Mouse (Mus musculus) CD4-positive, CD25-positive, alpha-beta regulatory T cell, adult 2 months (primary cell): Measurements from ENCODE around the gene Vsig2.
A peak's percentile ranks its signal among the peaks of the same experiment; 100 is the strongest.

ENCODE experiments used
- DNase-seq: peaks from one replicate; pipeline ENCODE4 v3.0.0-alpha.2; 2012; ENCODE audit warnings: low read depth, low spot score

Vsig2 gene

DNA sequence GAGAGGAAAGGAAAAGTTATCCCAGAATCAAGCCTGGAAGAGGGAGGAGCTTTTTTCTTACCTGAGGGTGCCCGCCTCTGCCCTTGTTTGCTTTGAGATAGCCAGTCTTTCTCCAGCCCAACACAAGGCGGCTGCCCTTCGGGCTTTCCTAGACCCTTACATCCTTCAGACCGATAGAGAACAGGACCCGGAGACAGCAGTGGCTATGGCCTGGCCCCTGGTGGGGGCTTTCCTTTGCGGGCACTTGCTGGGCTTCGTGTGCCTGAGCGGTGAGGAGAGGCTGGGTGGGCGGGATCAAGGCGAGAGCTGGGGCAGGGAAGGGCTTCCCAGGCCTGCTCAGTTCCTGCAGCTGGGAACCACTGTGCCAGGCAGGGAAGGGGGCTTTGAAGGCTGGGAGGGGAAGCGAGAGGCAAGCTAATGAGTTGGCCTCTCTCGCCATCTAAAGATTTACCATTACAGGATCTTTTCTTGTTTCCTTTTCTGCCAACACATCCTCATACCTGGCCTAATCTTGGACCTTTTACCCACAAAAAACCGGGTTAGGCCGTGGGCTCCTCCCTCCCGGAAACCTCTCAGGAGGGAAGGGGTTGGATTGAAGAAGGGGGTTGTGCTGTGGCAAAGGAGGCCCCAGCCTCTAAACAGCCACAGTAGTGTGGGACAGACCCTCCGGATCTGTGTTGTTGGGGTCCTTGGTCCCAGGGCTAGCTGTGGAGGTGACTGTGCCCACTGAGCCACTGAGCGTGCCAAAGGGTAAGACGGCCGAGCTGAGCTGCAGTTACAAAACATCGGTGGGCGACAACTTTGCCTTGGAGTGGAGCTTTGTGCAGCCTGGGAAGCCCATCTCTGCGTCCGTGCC is at the start of gene Vsig2:
Vsig2 (plus strand) TSS at position 86 of the 856 bp plus-strand sequence.
- DNase-seq = no peak

DNA sequence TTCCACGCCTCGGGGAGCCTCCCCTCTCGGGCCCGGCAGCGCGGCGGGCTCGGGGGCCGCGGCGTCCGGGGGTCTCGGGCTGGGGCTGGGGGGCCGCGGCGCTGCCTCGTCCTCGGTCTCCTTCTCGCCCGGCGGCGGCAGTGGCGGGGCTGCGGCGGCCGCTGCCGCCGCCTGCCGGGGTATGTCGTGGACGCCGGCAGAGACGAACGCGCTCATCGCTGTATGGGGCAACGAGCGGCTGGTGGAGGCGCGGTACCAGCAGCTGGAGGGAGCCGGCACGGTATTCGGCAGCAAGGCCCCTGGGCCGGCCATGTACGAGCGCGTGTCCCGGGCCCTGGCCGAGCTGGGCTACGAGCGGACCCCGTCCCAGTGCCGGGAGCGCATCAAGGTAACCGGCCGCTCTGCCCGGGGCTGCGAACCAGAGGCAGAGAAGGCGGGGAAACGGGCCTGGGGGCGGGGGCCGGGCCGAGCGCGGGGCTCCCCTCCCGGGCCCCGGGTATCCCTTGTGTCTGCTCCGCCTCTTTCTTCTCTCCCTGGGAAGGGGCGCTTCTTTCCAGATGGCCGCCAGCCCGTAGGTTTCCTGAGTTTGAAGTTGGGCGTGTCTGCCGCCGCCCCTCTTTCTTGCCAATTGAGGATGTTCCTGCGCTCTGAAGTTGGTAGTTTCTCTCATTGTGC is 49.5 kb upstream of the Vsig2 start:
- DNase-seq = peak; percentile 58

DNA sequence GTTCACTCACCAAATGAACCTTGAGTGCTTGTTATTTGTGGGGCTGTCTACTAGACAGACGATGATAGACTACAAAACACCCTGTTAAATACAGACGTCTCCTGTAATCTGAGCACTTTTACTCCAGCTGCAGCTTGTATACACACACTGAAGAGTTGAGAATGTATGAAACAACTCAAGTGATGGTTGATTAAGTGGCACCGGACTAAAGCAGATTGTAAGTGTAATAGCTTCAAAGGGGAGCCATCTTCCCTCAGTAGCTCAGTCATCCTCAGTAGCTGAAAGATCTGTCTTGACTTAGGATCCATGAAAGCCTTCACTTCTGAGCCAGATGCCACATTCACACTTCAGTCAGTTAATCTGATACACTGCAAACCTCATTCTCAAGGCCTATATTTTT is 43.3 kb upstream of the Vsig2 start:
- DNase-seq = no peak

DNA sequence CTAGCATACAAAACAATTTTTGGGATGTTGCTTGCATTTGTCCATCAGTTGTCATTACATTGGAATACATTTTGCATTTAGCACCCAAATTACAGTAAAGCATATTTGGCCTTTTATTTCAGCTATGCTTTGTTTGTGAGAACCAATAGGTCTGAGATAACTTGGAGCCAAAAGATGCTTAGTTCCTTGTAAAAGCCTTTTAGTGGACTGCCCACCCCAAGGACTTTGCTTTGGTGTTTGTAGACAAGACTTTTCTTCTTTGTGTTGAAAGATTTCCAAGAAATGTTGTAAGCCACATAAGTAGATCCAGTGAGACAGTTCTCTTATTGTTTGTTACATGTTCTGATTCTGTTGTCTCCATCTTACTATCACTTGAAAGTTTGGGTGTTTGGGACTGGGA is 42.7 kb upstream of the Vsig2 start:
- no peak for DNase-seq

DNA sequence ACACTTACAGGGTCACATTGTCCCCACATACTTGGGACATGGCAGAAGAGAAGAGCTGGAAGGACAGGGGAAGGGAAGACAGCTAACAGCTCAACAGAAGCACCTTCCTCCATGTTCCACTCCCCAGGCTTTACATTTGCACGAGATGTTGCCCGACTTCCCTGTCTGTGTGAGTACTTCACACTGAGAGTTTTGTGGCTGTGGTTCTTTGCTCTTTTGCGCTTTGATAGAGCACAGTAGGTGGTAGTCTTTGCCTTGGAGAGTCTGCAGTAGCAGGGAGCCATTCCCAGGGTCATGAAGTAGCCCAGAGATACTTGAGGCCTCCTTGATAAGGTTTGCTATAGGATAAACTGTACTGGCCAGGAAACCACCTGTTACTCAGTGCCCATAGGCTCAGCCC is 38.9 kb upstream of the Vsig2 start:
- DNase-seq = no peak

DNA sequence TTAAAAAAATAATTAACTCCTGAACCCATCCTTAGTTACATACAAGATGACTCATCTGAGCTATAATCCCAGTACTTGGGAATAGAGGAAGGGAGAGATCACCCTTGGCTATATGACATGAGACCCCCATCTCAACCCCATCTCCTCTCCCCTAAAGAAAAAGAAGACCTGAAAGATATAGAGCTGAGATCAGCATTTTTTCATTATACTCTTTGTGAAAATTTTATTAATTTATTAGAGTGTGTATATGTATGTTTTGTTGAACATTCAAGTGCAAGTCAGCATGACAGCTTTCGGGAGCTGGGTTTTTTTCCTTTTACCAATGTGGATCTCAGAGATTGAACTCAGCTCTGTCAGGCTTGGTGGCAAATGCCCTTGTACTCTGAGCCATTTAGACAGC is 37.9 kb upstream of the Vsig2 start:
- DNase-seq = no peak

DNA sequence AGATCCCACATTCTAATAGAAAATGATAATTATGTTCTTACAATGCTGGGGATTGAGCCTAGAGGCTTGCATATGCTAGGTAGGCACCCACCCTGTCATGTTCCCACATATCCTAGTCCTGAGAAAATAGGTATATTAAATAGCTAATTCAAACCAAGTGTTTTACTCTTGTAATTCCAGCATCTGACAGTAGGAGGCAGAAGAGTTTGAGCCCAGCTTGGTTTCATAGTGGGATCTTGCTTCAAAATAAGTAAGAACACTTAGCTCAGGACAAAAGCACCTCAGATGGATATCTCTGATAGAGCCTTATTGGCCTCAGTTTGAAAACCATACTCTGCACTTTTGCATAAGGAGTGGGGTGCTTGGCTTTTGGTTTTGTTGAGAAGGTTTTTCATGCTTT is 34.7 kb upstream of the Vsig2 start:
- DNase-seq = peak; percentile 38

DNA sequence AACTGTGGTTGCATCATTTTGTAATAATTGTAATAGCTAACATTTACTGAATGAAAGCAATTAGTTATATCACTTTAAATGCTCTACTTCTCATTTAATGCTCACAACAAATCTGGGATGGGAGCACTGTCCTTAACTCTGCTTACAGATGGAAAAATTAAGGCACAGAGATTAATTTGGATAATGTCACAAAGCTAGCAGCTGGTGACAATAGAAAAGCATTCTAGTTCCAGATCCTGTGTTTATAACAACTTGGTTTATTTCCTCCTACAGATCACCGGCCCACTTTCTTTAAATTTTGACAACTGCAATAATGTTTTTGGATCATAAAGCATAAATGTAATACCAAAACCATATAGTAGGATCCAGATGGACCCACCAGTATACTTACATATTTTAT is 33.0 kb upstream of the Vsig2 start:
- DNase-seq = no peak

DNA sequence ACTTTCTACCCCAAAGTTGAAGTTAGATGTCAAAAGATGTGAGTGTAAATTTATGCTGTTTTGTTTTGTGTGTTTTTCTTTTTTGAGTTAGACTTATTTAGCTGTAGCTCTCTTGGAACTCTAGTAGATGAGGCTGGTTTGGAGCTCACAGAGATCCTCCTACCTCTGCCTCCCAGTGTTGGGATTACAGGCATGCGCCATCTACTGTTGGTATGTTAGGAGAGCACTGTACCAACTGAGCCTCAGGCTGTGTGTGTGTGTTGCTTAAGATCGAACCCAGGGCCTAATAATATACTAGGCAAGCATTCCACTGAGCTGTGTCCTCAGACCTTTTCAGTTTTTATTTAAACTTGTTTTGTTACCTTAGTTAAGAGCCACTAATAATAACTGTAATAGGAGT is 27.0 kb upstream of the Vsig2 start:
- peak; percentile 23 for DNase-seq

DNA sequence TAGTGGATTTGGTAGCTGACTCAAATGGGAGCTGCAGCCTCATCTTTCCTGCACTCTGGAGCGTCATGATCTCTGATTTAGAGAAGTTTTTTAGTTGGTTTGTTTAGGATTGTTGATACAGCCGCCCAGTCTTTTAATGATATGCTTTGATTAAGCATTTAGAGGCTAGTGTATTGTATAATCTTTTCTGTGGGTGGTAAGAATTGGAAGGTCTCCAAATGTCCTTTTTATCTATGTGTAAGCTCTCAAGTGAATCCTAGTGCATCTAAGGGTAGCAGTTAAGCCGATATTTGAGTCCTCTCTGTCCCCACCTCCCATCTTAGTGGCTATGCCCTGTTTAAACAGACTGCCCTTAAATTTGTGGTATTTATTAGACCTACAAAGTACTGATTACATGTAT is 24.6 kb upstream of the Vsig2 start:
- no peak for DNase-seq

DNA sequence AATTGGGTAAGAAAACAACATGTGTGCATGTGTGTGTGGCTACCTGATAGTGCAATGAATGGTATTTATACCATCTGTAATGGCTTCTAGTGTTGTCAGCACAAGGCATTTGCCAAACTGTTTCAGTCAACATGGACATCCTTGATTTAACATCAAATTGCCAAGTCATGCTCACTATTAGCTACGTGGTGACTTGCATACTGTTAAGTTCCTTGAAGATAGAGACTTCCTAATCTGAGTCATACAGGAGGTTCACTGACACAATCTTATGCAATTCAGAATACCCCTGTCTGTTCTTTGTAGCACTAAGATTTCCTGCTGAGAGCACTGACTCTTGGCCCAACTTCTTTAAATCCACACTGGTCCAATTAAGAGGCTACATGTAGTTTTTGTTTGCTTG is 21.6 kb upstream of the Vsig2 start:
- DNase-seq = no peak

DNA sequence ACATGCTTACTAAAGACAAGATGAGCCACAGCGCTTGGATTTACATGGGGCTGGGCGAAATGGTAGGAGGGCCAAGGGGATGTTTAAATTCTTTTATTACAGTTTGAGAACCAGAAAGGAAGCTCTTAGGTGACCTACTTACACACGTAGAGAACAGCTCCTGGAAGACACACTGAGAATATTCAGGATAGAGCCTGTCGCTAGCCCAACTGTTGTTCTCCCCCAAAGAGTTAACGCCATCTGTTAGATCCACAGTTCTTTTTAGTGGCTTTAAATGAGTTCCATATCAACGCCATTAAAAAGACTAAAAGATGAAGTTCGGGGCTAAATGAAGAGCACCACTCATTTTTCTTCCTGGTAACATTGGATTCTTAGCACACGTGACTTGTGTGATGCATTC is 20.1 kb upstream of the Vsig2 start:
- DNase-seq = no peak

DNA sequence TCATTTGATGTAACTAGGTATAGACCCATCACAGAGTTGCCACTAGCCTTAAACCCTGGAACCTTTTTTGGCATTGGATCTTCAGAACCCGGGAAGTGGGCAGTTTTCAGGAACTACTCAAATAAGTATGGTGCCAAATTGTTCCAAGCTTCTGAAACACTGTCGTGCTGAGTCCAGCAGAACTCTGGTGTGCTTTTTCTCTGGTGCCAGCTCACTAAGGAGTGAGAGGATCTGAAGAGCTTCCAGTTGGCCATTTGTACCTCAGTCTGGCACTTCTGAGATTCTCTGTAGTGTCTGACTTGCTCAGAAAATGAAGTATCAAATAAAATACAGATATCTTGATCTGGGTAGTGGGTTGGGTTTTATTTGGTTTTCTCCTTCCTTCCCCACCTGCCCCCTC is 19.1 kb upstream of the Vsig2 start:
- no peak for DNase-seq

DNA sequence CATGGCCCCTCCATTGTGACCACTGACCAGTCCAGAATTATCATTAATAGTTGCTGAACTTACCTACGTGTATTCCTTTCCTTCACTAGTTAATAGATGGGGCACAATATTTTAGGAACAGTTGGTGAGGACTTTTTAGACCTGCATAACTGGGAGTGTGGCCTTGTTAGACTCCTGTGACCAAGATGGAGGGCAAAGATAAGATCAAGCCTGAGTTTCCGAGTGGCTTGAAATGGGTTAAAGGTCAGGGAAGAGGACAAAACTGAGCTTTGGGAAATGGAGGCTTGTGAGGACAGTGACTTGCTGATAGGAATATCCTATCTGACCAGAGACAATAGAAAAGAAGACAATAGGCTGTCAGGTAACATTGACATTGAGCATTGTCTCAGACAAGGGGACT is 13.6 kb upstream of the Vsig2 start:
- no peak for DNase-seq

DNA sequence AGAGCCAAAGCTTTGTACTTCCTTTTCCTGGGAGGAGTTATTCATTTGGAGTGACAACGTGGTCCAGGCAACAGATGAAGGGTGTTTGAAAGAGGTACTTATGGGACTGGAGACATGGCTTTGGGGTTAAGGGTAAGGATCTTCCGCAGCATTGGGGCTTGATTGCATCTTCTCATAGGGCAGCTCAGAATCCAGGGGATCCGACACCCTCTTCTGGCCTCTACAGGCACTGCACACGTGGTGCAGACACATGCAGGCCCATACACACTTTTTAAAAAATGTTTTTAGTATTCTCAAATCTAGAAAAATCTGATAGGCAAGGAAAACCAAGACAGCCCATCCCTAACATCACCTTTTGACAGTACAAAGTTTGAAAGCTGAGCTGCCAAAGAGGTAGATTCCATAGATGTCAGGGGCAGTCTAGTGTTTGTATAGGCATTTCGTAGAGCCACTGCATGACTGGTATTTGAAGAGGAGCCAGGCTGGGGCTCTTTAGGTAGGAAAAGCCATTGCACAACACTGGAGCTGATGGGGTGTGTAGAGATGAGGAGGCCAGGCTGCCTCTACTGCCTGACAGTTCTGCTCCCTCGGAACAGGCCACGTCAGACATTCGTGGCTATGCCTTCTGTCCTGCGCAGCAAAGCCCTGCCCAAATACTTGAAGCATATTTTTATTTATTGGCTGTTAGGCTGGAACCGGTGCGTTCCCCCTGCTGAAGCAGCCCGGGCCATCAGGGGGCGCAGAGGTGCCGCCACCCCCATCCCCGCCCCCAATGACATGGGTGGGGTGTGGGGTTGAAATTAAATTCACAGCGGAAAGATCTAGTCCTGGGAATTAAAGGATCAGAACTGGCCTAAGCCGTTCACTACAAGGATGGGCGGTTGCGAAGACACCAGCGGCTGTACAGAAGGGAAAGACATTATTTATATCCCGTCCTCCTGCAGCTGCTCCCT is 12.3 kb upstream of the Vsig2 start:
- DNase-seq = no peak

DNA sequence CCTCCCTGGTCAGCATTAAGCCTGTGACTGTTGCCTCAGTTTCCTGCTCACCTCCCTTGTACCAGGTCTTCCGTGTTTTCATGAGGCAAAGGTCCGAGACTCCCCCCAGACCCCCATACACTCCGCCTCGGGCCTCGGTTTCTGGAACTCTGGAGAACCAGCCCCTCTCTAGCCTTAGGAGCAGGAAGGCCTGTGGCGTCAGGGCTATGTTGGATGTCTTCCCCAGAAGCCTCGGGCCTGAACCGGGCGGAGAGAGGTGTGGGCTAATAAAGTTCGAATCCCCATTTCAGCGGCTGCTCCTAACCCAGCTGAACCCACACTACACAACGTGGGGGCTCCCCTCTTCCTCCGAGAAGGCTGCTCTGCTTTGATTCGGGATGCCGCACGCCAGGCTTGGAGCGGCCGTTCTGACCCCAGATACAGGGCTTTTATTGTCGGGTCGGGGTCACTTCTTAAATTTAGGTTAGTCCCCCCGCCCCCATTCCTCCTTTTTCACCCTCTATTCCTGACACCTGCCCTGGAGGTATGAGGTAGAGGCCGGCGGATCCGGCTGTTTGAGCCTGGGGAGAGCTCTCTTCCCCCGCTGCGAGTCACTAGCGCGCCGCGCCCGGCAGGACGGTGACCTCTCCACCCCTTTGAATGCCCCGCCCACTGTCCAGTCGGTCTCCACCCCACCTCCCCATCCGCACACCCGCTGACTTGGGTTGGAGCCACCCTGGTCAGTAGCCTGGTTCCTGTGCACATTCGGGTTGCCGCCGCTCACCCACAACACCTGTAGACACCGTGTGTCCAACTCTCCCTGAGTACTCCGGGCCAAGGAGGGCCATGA is 11.4 kb upstream of the Vsig2 start, which contains the start of gene Esam:
Esam (plus strand) TSS at position 683 of the 829 bp plus-strand sequence.
- DNase-seq = no peak

DNA sequence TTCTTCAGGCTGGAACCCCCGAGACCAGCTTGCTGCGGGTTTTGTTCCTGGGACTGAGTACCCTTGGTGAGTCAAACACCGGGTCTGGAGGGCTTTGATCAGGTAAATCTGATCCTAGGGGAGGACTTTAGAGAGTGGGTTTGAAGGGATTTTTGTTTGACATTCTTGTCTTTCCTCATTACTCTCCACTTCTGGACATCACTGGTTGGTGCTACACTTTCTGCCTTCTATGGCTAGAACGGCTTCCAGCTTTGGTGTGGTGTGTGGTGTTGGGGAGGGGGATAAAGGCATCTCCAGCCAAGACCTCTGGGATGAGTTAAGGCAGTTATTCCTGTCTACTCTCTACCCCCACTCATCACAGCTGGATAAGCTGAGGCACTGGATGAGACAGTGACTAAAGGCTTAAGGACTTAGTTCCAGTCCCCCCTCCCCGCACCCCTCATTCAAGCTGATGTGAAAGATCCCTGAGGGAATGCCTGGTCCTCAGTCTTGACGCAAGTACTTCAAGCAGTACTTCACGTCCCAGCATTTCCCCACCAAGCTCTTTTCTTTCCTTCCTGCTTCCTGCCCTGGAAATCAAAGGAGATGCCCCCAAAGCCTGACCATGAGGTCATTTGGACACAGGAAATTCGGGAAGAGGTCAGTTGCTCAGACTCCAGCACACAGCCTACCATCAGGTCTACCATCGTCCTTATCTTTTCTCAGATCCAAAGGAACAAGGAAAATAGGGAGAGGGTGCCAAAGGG is 10.7 kb upstream of the Vsig2 start:
- DNase-seq = no peak

DNA sequence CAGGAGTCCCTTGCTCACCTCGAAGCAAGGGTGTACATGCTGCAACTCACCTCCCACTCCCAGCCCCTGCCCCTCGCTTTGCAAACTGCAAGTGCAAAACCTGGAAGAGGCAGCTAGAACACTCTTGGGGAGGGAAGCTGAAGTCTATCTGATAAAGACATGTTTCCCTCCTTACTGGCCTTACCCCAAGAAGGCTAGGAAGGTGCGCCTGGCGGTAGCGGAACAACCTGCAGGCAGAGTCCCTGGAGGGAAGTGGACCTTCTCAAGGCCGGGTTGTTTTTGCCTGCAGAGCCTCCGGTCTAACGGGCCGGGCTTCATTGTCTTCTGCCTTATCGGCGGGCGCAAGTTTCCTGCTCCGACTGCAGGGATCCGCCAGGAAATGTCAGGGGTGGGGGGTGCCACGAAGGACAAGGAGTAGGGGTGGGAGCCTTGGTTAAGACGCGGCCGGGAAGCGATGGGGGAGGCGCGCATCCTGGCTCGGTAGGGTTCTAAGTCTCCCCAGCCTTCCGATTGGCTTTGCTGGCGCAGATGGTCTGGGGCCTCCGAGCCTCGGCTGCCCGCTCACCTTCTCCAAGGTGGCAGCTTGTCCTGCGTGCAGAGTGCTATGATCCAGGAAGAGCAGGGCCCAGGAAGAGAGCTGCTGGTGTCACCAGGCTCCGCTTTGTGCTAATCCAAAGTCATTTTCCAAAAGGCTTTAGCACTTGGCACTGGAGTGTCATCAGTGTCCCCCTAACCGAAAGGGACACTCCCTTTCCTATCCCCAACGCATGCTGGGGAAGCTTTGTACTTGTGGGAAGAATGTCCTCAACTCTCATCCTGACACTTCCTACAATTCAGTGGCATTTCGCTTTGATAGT is 8.8 kb upstream of the Vsig2 start:
- peak; percentile 39 for DNase-seq

DNA sequence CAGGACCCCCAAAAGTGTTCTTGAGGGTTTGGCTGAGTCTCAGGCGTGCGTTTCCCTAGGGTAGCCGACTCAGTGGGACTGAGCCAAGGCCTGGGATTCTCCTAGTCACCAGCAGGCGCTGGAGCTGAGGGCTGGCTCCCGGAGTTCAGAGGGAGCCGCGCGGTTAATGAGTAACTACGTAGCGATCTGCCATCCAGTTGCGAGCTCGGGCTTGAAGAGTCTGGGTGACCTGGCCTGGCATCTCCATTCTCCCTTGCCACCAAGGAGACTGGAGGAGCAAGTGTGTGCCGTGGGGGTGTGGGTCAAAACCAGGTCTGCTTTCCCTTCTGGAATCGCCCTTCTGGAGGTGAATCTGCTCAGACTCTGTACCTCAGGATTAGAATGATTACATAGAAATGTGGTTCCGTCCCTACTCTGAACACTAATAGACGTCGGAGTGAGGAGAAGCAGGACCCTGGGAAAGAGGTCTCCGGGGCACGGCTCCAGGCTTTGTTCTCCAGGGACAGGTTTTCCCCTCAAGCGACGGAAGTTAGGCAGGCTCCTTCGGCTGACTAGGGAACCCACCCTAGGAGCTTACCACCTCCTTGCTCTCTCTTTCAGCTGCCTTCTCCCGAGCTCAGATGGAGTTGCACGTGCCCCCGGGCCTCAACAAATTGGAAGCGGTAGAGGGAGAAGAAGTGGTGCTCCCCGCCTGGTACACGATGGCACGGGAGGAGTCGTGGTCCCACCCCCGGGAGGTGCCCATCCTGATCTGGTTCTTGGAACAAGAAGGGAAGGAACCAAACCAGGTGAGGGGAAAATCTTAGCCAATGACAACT is 8.0 kb upstream of the Vsig2 start:
- no peak for DNase-seq
